Mouse (Mus musculus): ENCODE measurements at regions not wholly inside any gene's neighbourhood (a gene's known extent, or its start where the extent isn't known, plus 50 kb on each side); places are given as distances from the start of the nearest gene placed in this dataset.

DNA sequence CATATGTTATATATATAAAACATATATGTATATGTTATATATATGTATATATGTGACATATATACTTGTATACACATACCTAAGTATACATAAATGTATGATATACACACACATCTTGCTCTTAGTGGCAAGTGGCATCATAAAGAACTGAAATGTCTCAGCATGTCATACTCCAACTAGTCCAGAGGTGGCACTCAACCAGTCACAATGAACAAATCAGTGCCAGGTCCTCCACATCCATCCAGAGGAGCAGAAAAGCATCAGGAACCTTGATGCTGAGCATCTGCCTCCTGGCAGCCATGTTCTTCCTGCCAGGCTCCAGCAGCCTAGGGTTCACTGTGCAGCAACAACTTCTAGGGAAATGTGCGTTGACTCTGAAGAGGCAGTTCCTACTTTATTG lies 405.2 kb upstream of the Mki67 start:
- TF ChIP-seq POLR2A (IDR thresholded peaks at IDR 0.05; ENCODE audit: borderline replicate concordance, extremely low read depth, low read depth, low read length) (no peak), CTCF (IDR thresholded peaks at IDR 0.05; ENCODE audit: insufficient read depth, low read length) (no peak)

Measured in lung, adult 2 months (tissue).